Mouse (Mus musculus) E14TG2a.4 (cell line): ENCODE data around the gene Zfp831.

Source experiments
- H3K27me3 ChIP-seq: 2 replicates; pipeline ENCODE4 v1.6.1; 2014; ENCODE audit warnings: low read length, control low read depth; ENCODE audit not compliant: insufficient read depth
- H3K36me3 ChIP-seq: 2 replicates; pipeline ENCODE4 v1.6.1; 2014; ENCODE audit warnings: low read length, control low read depth; ENCODE audit not compliant: insufficient read depth
- H3K4me1 ChIP-seq: replicated peaks from 2 replicates; pipeline ENCODE4 v1.6.1; 2014; ENCODE audit warnings: low read depth, low read length, control low read depth
- H3K4me3 ChIP-seq: replicated peaks from 2 replicates; pipeline ENCODE4 v1.5.1; 2014; ENCODE audit warnings: mild to moderate bottlenecking, low read length
- H3K9me3 ChIP-seq: 2 replicates; pipeline ENCODE4 v1.6.1; 2014; ENCODE audit warnings: low read length, control low read depth
- CTCF ChIP-seq: conservative IDR thresholded peaks from 2 replicates; pipeline ENCODE4 v1.5.1; 2014; ENCODE audit warnings: low read length
- NANOG ChIP-seq: IDR thresholded peaks from 2 replicates; pipeline ENCODE4 v1.6.1; 2014; ENCODE audit warnings: borderline replicate concordance, low read length, mixed read lengths
- POU5F1 ChIP-seq: IDR thresholded peaks from 2 replicates; pipeline ENCODE4 v1.6.1; 2014; ENCODE audit warnings: low read length, borderline replicate concordance

Zfp831 gene

GRCm38 (mm10) chr2:174727114-174727823, 83.9 kb downstream of the Zfp831 start:
- no peaks in the 10 kb centered on the region for H3K4me1 ChIP-seq
- TF ChIP-seq CTCF (no peak), NANOG (no peak), POU5F1 (no peak)
- H3K27me3 ChIP-seq = no peaks in the 10 kb centered on the region
- H3K9me3 ChIP-seq = no peaks in the 10 kb centered on the region
- no peak overlapping the region for H3K4me3 ChIP-seq
- H3K36me3 ChIP-seq = no peaks in the 10 kb centered on the region

- H3K27me3 ChIP-seq = no peaks in the 10 kb centered on the region
- H3K36me3 ChIP-seq = no peaks in the 10 kb centered on the region
- no peak for TF ChIP-seq CTCF
- no peak for TF ChIP-seq POU5F1
- TF ChIP-seq NANOG = no peak
- H3K4me3 ChIP-seq = no peak overlapping the region
- no peaks in the 10 kb centered on the region for H3K9me3 ChIP-seq
- H3K4me1 ChIP-seq = no peaks in the 10 kb centered on the region
Measured at GRCm38 (mm10) chr2:174731939-174732338, 88.6 kb downstream of the Zfp831 start.

DNA sequence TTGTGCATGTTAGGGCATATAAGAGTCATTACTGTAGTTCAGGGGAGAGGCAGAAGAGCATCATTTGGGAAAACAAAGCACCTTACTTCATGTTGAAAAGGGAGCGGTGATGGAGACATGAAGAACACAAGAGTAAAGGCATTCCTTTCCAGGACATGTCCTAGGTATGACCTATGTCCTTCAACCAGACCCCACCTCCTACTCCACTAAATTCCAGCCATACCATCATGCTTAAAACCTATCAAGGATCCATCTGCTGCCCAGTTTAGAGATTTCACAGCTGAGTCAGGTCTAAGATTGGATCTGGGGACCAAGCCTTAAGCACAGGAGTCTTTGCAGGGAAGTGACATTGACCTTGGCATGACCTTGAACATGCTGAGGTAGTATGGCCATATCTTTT, 91.9 kb downstream of the Zfp831 start:
- H3K27me3 ChIP-seq = peaks cover 3% of the 10 kb centered on the region; the same call in 1 of the 2 replicates
- no peak overlapping the region for H3K4me3 ChIP-seq
- no peaks in the 10 kb centered on the region for H3K4me1 ChIP-seq
- H3K36me3 ChIP-seq = no peaks in the 10 kb centered on the region
- no peak for TF ChIP-seq POU5F1
- TF ChIP-seq CTCF = no peak
- no peak for TF ChIP-seq NANOG
- H3K9me3 ChIP-seq = peaks cover 8% of the 10 kb centered on the region

DNA sequence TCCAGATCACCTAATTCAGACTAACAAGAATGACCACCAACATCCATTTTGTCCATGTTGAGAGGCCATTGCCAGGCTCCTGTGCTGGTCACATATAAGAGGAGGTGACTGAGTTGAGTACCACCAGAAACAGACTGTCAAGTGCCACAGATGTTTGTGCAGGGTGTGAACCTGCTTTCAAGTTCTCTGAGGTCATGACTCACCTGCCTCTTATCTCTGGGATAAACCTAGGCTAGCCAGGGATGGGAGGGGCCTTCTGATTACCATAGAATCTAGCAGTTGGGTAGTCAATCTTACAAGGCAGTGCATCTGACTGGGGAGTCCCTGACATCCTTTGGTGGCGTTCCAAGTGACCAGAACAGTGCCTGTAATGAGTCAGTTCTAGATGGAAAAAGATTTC, 103.8 kb downstream of the Zfp831 start:
- no peak overlapping the region for H3K4me3 ChIP-seq

DNA sequence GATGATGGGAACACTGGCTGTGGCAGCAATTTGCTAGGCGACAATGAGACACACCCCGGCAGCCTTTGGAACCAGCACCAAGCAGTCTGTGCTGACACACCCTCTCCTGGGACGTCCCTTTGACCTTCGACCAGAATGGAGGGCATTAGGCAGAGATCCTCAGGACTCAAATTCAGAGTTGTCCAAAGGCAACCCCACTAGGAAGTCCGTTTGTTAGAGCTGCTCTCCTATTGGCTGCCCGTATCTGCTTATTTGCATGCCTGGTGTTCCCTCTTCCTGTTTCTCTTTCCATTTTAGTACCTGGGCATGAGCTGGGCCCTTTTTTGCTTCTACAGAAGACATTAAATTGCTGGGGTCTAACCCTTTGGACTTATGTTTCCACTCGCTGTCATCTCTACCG, 105.0 kb downstream of the Zfp831 start:
- TF ChIP-seq NANOG (0 out of 2 replicates have a peak, but pooled peaks have one; percentile 13), POU5F1 (no peak)
- H3K36me3 ChIP-seq = no peaks in the 10 kb centered on the region
- H3K4me1 ChIP-seq = peaks cover 15% of the 10 kb centered on the region
- H3K9me3 ChIP-seq = peaks cover 46% of the 10 kb centered on the region
- no peak overlapping the region for H3K4me3 ChIP-seq
- no peaks in the 10 kb centered on the region for H3K27me3 ChIP-seq

More for the DNA sequence above, 103.8 kb downstream of the Zfp831 start:
- Histone ChIP-seq H3K4me1 (peaks cover 15% of the 10 kb centered on the region), H3K9me3 (peaks cover 46% of the 10 kb centered on the region), H3K27me3 (no peaks in the 10 kb centered on the region), H3K36me3 (no peaks in the 10 kb centered on the region)
- no peak for TF ChIP-seq NANOG

GRCm38 (mm10) chr2:174753197-174753596, 109.9 kb downstream of the Zfp831 start:
- Histone ChIP-seq H3K27me3 (peaks cover 10% of the 10 kb centered on the region; the same call in 1 of the 2 replicates), H3K4me1 (peaks cover 11% of the 10 kb centered on the region), H3K4me3 (no peak overlapping the region), H3K36me3 (no peaks in the 10 kb centered on the region), H3K9me3 (peaks cover 17% of the 10 kb centered on the region)
- TF ChIP-seq NANOG (no peak), CTCF (no peak), POU5F1 (no peak)

DNA sequence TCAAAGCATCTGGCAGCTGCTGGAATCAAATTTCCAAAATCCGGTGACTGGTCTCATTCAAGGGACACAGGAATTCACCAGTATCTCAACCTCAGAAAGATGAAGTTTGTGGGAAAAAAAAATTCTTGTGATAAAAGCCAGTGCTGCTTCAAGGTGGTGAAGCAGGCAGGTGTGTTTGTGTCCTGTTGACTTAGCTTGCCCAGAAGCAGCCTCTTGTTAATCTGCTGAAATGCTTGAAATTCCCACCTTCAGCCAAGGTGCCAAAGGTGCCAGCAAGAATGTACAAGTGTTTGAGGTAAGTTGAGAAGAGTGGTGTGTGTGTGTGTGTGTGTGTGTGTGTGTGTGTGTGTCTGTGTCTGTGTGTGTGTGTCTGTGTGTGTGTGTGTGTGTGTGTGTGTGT, 110.9 kb downstream of the Zfp831 start:
- Histone ChIP-seq H3K27me3 (peaks cover 14% of the 10 kb centered on the region), H3K4me3 (no peak overlapping the region), H3K9me3 (peaks cover 11% of the 10 kb centered on the region), H3K4me1 (0 out of 2 replicates have a peak, but pooled peaks cover 4% of the 10 kb centered on the region), H3K36me3 (no peaks in the 10 kb centered on the region)
- TF ChIP-seq POU5F1 = no peak
- TF ChIP-seq CTCF = no peak
- no peak for TF ChIP-seq NANOG

DNA sequence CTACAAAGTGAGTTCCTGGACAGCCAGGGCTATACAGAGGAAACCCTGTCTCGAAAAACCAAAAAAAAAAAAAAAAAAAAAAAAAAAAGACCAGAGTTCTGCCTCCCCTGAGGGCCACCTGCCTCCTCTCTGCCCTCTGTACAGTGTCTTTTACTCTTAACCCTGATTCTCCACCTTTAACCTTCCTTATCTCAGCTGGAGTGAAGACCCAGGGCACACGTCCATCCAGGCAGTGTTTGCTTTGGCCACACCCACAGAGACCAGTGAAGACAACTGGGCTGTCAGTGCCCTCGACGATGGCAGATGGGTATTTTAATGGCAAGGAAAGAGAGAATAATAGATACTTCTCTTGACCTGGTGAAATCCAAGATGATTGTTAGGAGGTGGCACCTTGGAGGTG, 115.9 kb downstream of the Zfp831 start:
- H3K9me3 ChIP-seq = no peaks in the 10 kb centered on the region
- no peak for TF ChIP-seq NANOG
- no peak for TF ChIP-seq POU5F1
- TF ChIP-seq CTCF = no peak

More for the DNA sequence above, 115.9 kb downstream of the Zfp831 start:
- H3K36me3 ChIP-seq = no peaks in the 10 kb centered on the region
- H3K4me3 ChIP-seq = no peak overlapping the region
- peaks cover 17% of the 10 kb centered on the region for H3K4me1 ChIP-seq
- H3K27me3 ChIP-seq = peaks cover 57% of the 10 kb centered on the region
